Mouse (Mus musculus) MEL (cell line): ENCODE data around the gene Tnfrsf1b. TPM values are rescaled to one million over a fixed set of nuclear protein-coding genes. Genes with fewer than 3 reads are reported as not detected.

ENCODE experiments used
- DNase-seq: peaks from one replicate; pipeline ENCODE4 v3.0.0; 2011; ENCODE audit warnings: low read depth, low spot score
- H3K27ac ChIP-seq: 2 replicates; pipeline ENCODE4 v1.5.1; 2012; ENCODE audit warnings: low read depth, mild to moderate bottlenecking, control low read depth, low read length, moderate library complexity; ENCODE audit not compliant: control insufficient read depth
- H3K27me3 ChIP-seq, 2 experiments: fragments of 150-350 bp in 1 of 2; sonication (generic) in 1 of 2; 2 replicates each; pipeline ENCODE4 v1.6.1; 2012; ENCODE audit warnings: low read length in 2 of 2, mild to moderate bottlenecking in 2 of 2, improper control_type of control experiment in 1 of 2, moderate library complexity in 1 of 2; ENCODE audit not compliant: insufficient read depth in 2 of 2, control insufficient read depth in 1 of 2
- H3K36me3 ChIP-seq, 2 experiments: 2 replicates each; pipeline ENCODE4 v1.6.1; 2012 to 2014; ENCODE audit warnings: low read length in 2 of 2, improper control_type of control experiment in 1 of 2, inconsistent platforms in 1 of 2, mild to moderate bottlenecking in 1 of 2; ENCODE audit not compliant: insufficient read depth in 2 of 2, control insufficient read depth in 1 of 2
- H3K4me1 ChIP-seq, 2 experiments: fragments of 150-350 bp in 1 of 2; sonication (generic) in 1 of 2; 2 replicates each; pipeline ENCODE4 v1.6.1; 2012; ENCODE audit warnings: low read length in 2 of 2, improper control_type of control experiment in 1 of 2, mild to moderate bottlenecking in 1 of 2; ENCODE audit not compliant: insufficient read depth in 2 of 2, control insufficient read depth in 1 of 2
- H3K4me3 ChIP-seq, 2 experiments: fragments of 150-350 bp in 1 of 2; sonication (generic) in 1 of 2; 2 replicates each; pipeline ENCODE4 v1.5.1; 2012; ENCODE audit warnings: low read depth in 2 of 2, low read length in 2 of 2, mild to moderate bottlenecking in 2 of 2, moderate library complexity in 2 of 2, control low read depth in 1 of 2, improper control_type of control experiment in 1 of 2; ENCODE audit not compliant: control insufficient read depth in 1 of 2, insufficient read depth in 1 of 2
- H3K79me2 ChIP-seq: 2 replicates; pipeline ENCODE4 v1.6.1; 2012; ENCODE audit warnings: mild to moderate bottlenecking, low read length, moderate library complexity; ENCODE audit not compliant: control insufficient read depth, poor library complexity, insufficient read depth
- H3K9ac ChIP-seq: 2 replicates; pipeline ENCODE4 v1.6.1; 2012; ENCODE audit warnings: low read depth, mild to moderate bottlenecking, control low read depth, low read length, moderate library complexity; ENCODE audit not compliant: control insufficient read depth, poor library complexity, severe bottlenecking
- H3K9me3 ChIP-seq: fragments of 150-350 bp; sonication (generic); replicated peaks from 2 replicates; pipeline ENCODE4 v1.6.1; 2012; ENCODE audit warnings: mild to moderate bottlenecking, low read length, improper control_type of control experiment, moderate library complexity; ENCODE audit not compliant: insufficient read depth
- BHLHE40 ChIP-seq: IDR thresholded peaks from 2 replicates; pipeline ENCODE4 v1.6.1; 2012; ENCODE audit warnings: low read depth, mild to moderate bottlenecking, inconsistent platforms, low read length, improper control_type of control experiment, borderline replicate concordance
- CHD1 ChIP-seq: IDR thresholded peaks from 2 replicates; pipeline ENCODE4 v1.6.1; 2012; ENCODE audit warnings: low read depth, mild to moderate bottlenecking, inconsistent platforms, low read length, improper control_type of control experiment
- CTCF ChIP-seq, 3 experiments: IDR thresholded peaks in 2 of 3; conservative IDR thresholded peaks in 1 of 3; 2 replicates each; pipeline ENCODE4 v1.5.1; 2011 to 2012; ENCODE audit warnings: low read length in 3 of 3, low read depth in 2 of 3, mild to moderate bottlenecking in 2 of 3, improper control_type of control experiment in 1 of 3, inconsistent platforms in 1 of 3, mixed read lengths in 1 of 3, moderate library complexity in 1 of 3; ENCODE audit not compliant: control insufficient read depth in 1 of 3, insufficient read depth in 1 of 3, poor library complexity in 1 of 3, severe bottlenecking in 1 of 3
- E2F4 ChIP-seq: IDR thresholded peaks from 2 replicates; pipeline ENCODE4 v1.6.1; 2011; ENCODE audit warnings: low read depth, low read length, improper control_type of control experiment, borderline replicate concordance
- ELF1 ChIP-seq: IDR thresholded peaks from 2 replicates; pipeline ENCODE4 v1.6.1; 2014; ENCODE audit warnings: low read depth, mild to moderate bottlenecking, inconsistent platforms, low read length, improper control_type of control experiment, moderate library complexity
- EP300 ChIP-seq, 2 experiments: IDR thresholded peaks; 2 replicates each; pipeline ENCODE4 v1.6.1; 2011; ENCODE audit warnings: improper control_type of control experiment in 2 of 2, low read length in 2 of 2, low read depth in 1 of 2, mild to moderate bottlenecking in 1 of 2
- ETS1 ChIP-seq: IDR thresholded peaks from 2 replicates; pipeline ENCODE4 v1.6.1; 2012; ENCODE audit warnings: low read depth, mild to moderate bottlenecking, inconsistent platforms, low read length, improper control_type of control experiment, moderate library complexity
- GATA1 ChIP-seq: IDR thresholded peaks from 2 replicates; pipeline ENCODE4 v1.6.1; 2011; ENCODE audit warnings: low read depth, low read length, improper control_type of control experiment
- HCFC1 ChIP-seq: IDR thresholded peaks from 2 replicates; pipeline ENCODE4 v1.6.1; 2012; ENCODE audit warnings: low read depth, mild to moderate bottlenecking, inconsistent platforms, low read length, improper control_type of control experiment, moderate library complexity
- KAT2A ChIP-seq: conservative IDR thresholded peaks from 2 replicates; pipeline ENCODE4 v1.6.1; 2012; ENCODE audit warnings: low read depth, low read length, improper control_type of control experiment, inconsistent platforms
- MEF2A ChIP-seq: IDR thresholded peaks from 2 replicates; pipeline ENCODE4 v1.6.1; 2014; ENCODE audit warnings: low read depth, mild to moderate bottlenecking, inconsistent platforms, low read length, improper control_type of control experiment; ENCODE audit not compliant: poor library complexity, insufficient replicate concordance, severe bottlenecking; ENCODE audit errors: extremely low read depth
- MXI1 ChIP-seq: IDR thresholded peaks from 2 replicates; pipeline ENCODE4 v1.6.1; 2011; ENCODE audit warnings: mild to moderate bottlenecking, low read depth, low read length, improper control_type of control experiment
- MYB ChIP-seq: IDR thresholded peaks from 2 replicates; pipeline ENCODE4 v1.6.1; 2011; ENCODE audit warnings: mild to moderate bottlenecking, low read depth, low read length, improper control_type of control experiment
- NELFE ChIP-seq: IDR thresholded peaks from 2 replicates; pipeline ENCODE4 v1.6.1; 2011; ENCODE audit warnings: low read depth, low read length, improper control_type of control experiment
- POLR2AphosphoS2 ChIP-seq: IDR thresholded peaks from 2 replicates; pipeline ENCODE4 v1.6.1; 2011; ENCODE audit warnings: low read length, improper control_type of control experiment
- RAD21 ChIP-seq: IDR thresholded peaks from 2 replicates; pipeline ENCODE4 v1.6.1; 2011; ENCODE audit warnings: mild to moderate bottlenecking, low read depth, low read length, improper control_type of control experiment
- RCOR1 ChIP-seq: IDR thresholded peaks from 2 replicates; pipeline ENCODE4 v1.6.1; 2012; ENCODE audit warnings: low read depth, mild to moderate bottlenecking, inconsistent platforms, low read length, improper control_type of control experiment
- SIN3A ChIP-seq: IDR thresholded peaks from 2 replicates; pipeline ENCODE4 v1.6.1; 2012; ENCODE audit warnings: low read length, improper control_type of control experiment, inconsistent platforms
- SMC3 ChIP-seq: IDR thresholded peaks from 2 replicates; pipeline ENCODE4 v1.6.1; 2011; ENCODE audit warnings: low read depth, low read length, improper control_type of control experiment
- USF1 ChIP-seq: IDR thresholded peaks from 2 replicates; pipeline ENCODE4 v1.6.1; 2014; ENCODE audit warnings: low read depth, mild to moderate bottlenecking, inconsistent platforms, low read length, improper control_type of control experiment, moderate library complexity
- USF2 ChIP-seq, 2 experiments: IDR thresholded peaks; 2 replicates each; pipeline ENCODE4 v1.6.1; 2011 to 2012; ENCODE audit warnings: improper control_type of control experiment in 2 of 2, low read length in 2 of 2, borderline replicate concordance in 1 of 2, inconsistent platforms in 1 of 2, low read depth in 1 of 2, mild to moderate bottlenecking in 1 of 2; ENCODE audit not compliant: insufficient read depth in 1 of 2
- ZC3H11A ChIP-seq: IDR thresholded peaks from 2 replicates; pipeline ENCODE4 v1.6.1; 2012; ENCODE audit warnings: low read depth, mild to moderate bottlenecking, inconsistent platforms, low read length, improper control_type of control experiment
- ZKSCAN1 ChIP-seq: IDR thresholded peaks from 2 replicates; pipeline ENCODE4 v1.6.1; 2012; ENCODE audit warnings: low read depth, mild to moderate bottlenecking, inconsistent platforms, low read length, improper control_type of control experiment, moderate library complexity
- polyA plus RNA-seq, 2 experiments: library from polyadenylated mRNA; stranded (reverse) in 1 of 2; unstranded in 1 of 2; fragments of >175 nt in 1 of 2; fragments of >200 nt in 1 of 2; gene quantifications; 2 replicates each; pipeline versions ENCODE4 v1.2.1 to v1.2.4; 2012; ENCODE audit warnings: low replicate concordance in 2 of 2, low read depth in 1 of 2; ENCODE audit not compliant: insufficient read length in 2 of 2, insufficient read depth in 1 of 2, missing spikeins in 1 of 2
- total RNA-seq: library from RNA; depleted of rRNA; stranded (reverse); fragments of 300-350 nt; gene quantifications from 2 replicates; pipeline ENCODE4 v1.2.3, GENCODE M21; 2012

Tnfrsf1b gene
- total and polyA plus RNA-seq, 3 experiments: 0.58 to 1.2 TPM; not detected in 1

DNA sequence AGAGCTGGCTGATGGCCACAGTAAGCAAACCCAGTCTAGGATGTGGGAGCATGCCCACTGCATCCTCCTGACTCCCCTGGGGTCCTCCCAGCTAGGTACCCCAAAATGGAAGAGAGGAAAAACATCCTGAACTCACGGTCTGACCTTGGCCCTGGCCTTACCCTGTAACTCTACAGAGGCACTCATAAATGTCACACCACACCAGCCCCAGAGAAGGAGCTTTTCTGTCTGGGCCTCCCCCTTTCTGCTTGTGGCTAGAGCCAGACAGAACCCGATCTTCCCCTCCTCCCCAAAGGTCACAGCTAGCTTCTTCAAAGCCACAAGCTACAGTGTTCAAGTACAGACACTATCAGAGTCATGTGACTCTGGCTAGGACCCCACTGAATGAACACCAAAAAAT, 25.3 kb downstream of the Tnfrsf1b start:
- no peak for TF ChIP-seq ELF1
- TF ChIP-seq USF1: peak; percentile 69
- H3K9ac ChIP-seq: no peak overlapping the region
- peak overlapping the region; percentile 65 for H3K27ac ChIP-seq

DNA sequence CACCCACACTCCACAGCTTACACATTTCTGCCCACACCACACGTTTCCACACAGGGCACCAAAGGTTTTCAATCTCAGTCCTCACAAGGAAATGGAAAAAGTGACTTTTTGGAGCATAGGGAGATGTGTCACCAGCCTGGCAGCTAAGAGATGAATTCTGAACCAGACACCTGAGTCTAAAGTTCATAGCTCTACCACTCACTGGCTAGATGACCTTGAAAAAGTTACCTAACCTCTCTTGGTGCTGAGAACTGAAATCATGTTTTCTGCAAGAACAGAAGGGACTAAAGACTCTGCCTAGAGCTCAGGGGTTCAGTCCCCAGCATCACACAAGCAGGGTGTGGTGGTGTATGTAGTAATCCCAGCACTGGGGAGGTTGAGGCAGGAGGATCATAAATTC, 26.7 kb downstream of the Tnfrsf1b start:
- Histone ChIP-seq H3K36me3 (peaks cover 0 to 10% of the 10 kb centered on the region in 2 experiments; a peak in 2 of 4 replicates), H3K27me3 (no peaks in the 10 kb centered on the region), H3K9ac (no peak overlapping the region), H3K9me3 (no peaks in the 10 kb centered on the region), H3K4me3 (no peak overlapping the region), H3K4me1 (peaks cover 7 to 15% of the 10 kb centered on the region in 2 experiments), H3K27ac (no peak overlapping the region), H3K79me2 (no peaks in the 10 kb centered on the region)
- TF ChIP-seq ELF1 (no peak), E2F4 (no peak), RCOR1 (no peak), SIN3A (no peak), MYB (no peak), NELFE (no peak), GATA1 (no peak), CTCF (IDR thresholded peaks at IDR 0.05 in 2 of 3, conservative IDR thresholded peaks at IDR 0.05 in 1 of 3; ENCODE audit: control insufficient read depth in 1 of 3, insufficient read depth in 1 of 3, low read depth in 2 of 3, low read length in 3 of 3, poor library complexity in 1 of 3, severe bottlenecking in 1 of 3) (no peak), ETS1 (no peak)
- DNase-seq: no peak

More for the DNA sequence above, 25.3 kb downstream of the Tnfrsf1b start:
- Histone ChIP-seq H3K79me2 (no peaks in the 10 kb centered on the region), H3K27me3 (no peaks in the 10 kb centered on the region), H3K9me3 (no peaks in the 10 kb centered on the region), H3K4me3 (no peak overlapping the region), H3K4me1 (peaks cover 7 to 15% of the 10 kb centered on the region in 2 experiments), H3K36me3 (peaks cover 0 to 10% of the 10 kb centered on the region in 2 experiments; a peak in 2 of 4 replicates)
- peak; percentile 27 for DNase-seq

DNA sequence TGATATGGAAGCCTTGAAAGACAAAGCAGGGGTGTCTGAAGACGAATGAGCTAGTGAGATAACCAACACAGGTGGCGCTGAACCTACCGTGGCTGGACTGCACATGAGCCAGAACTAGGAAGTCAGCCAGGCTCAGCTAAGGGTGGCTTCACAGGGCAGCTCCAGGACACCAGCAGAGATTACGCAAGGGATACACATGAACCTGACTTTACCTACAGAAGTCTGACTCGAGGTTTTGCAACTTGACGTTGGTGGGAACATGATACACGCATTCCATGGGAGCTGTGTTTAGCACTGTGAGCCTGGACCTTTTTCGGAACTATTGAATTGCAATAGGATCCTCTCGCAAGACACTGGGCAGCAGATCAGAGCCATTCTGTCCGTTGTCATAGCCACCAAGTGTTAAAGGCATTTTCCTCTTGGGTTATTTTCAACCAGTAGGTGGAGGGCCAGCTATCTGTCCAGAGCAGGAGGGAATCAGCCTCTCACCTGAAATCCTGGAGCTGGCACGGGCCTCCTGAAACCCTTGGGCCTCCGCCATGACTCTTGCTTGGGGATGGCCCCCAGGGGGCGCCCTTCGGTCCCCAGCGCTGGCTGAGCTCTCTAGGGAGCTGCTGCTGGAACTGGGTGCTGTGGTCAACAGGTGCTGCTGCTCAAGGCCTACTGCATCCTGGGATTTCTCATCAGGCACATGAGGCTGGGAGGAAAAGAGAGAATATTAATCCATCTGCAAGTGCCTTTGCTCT, 27.3 kb downstream of the Tnfrsf1b start:
- H3K9me3 ChIP-seq: no peaks in the 10 kb centered on the region
- DNase-seq: peak; percentile 23
- peaks cover 7 to 15% of the 10 kb centered on the region in 2 experiments for H3K4me1 ChIP-seq
- peaks cover 0 to 10% of the 10 kb centered on the region in 2 experiments; a peak in 2 of 4 replicates for H3K36me3 ChIP-seq
- H3K79me2 ChIP-seq: no peaks in the 10 kb centered on the region
- no peak overlapping the region for H3K9ac ChIP-seq
- no peak overlapping the region for H3K4me3 ChIP-seq
- TF ChIP-seq EP300 (IDR thresholded peaks at IDR 0.05; ENCODE audit: low read depth in 1 of 2, low read length in 2 of 2): no peak
- no peak for TF ChIP-seq HCFC1
- no peak for TF ChIP-seq CHD1
- TF ChIP-seq CTCF (IDR thresholded peaks at IDR 0.05 in 2 of 3, conservative IDR thresholded peaks at IDR 0.05 in 1 of 3; ENCODE audit: control insufficient read depth in 1 of 3, insufficient read depth in 1 of 3, low read depth in 2 of 3, low read length in 3 of 3, poor library complexity in 1 of 3, severe bottlenecking in 1 of 3): peak; percentile 18 to 75 (median 44); a peak in 5 of 6 replicates
- TF ChIP-seq ELF1: no peak
- TF ChIP-seq POLR2AphosphoS2: no peak
- no peak for TF ChIP-seq MEF2A
- no peak for TF ChIP-seq BHLHE40
- no peak for TF ChIP-seq KAT2A
- peak; percentile 50 for TF ChIP-seq SMC3
- TF ChIP-seq ETS1: no peak
- no peak for TF ChIP-seq MXI1
- TF ChIP-seq SIN3A: no peak
- TF ChIP-seq ZC3H11A: no peak
- TF ChIP-seq RAD21: peak; percentile 18
- TF ChIP-seq USF2 (IDR thresholded peaks at IDR 0.05; ENCODE audit: borderline replicate concordance in 1 of 2, insufficient read depth in 1 of 2, low read depth in 1 of 2, low read length in 2 of 2): no peak
- no peak for TF ChIP-seq USF1
- no peak for TF ChIP-seq ZKSCAN1
- H3K27ac ChIP-seq: no peak overlapping the region
- H3K27me3 ChIP-seq: no peaks in the 10 kb centered on the region
